Mouse (Mus musculus): ENCODE measurements around the gene Ccrl2. TPM values are rescaled to one million over a fixed set of nuclear protein-coding genes. Genes with fewer than 3 reads are reported as not detected.

Gene Ccrl2
- polyA plus RNA-seq, 1 experiment from 2014 or later: 2.8 TPM

- H3K9me3 ChIP-seq: no peaks in the 10 kb centered on the region
- no peak overlapping the region for H3K27ac ChIP-seq (replicated peaks)
- H3K4me3 ChIP-seq: no peak overlapping the region
- ATAC-seq (ENCODE audit: extremely low read depth, insufficient number of reproducible peaks, low FRiP score, low TSS enrichment): no peak
- H3K4me1 ChIP-seq: peaks cover 6% of the 10 kb centered on the region
- no peak overlapping the region for H3K9ac ChIP-seq
- H3K36me3 ChIP-seq: no peaks in the 10 kb centered on the region
- H3K4me2 ChIP-seq: no peak overlapping the region
- no peaks in the 10 kb centered on the region for H3K27me3 ChIP-seq (replicated peaks)
- WGBS: 75% methylated on average over 10 of the region's 10 CpGs
Measured at GRCm38 (mm10) chr9:111026791-111027190, 30.5 kb downstream of the Ccrl2 start.

- Histone ChIP-seq H3K4me3 (no peak within 1 kb of the TSS), H3K4me1 (no peaks in the 10 kb centered on the region), H3K36me3 (no peaks in the 10 kb centered on the region), H3K9ac (no peak within 1 kb of the TSS), H3K27me3 (replicated peaks) (no peaks in the 10 kb centered on the region), H3K27ac (replicated peaks) (no peak within 1 kb of the TSS), H3K9me3 (no peaks in the 10 kb centered on the region), H3K4me2 (no peak within 1 kb of the TSS)
- WGBS: 67% methylated on average over 5 of the region's 5 CpGs
- no peak for ATAC-seq (ENCODE audit: extremely low read depth, insufficient number of reproducible peaks, low FRiP score, low TSS enrichment)
Measured at GRCm38 (mm10) chr9:111019022-111019421, 38.3 kb downstream of the Ccrl2 start, which contains the start of gene Ltf. Gene Ltf, plus strand, starts transcription at chr9:111019271.

GRCm38 (mm10) chr9:111015658-111016057 is 41.7 kb downstream of the Ccrl2 start:
- ATAC-seq (ENCODE audit: extremely low read depth, insufficient number of reproducible peaks, low FRiP score, low TSS enrichment): no peak
- H3K27me3 ChIP-seq (replicated peaks): no peaks in the 10 kb centered on the region
- no peaks in the 10 kb centered on the region for H3K9me3 ChIP-seq
- H3K9ac ChIP-seq: no peak overlapping the region
- no peak overlapping the region for H3K4me2 ChIP-seq
- H3K36me3 ChIP-seq: no peaks in the 10 kb centered on the region
- H3K27ac ChIP-seq (replicated peaks): no peak overlapping the region
- WGBS: 87% methylated on average over 4 of the region's 4 CpGs
- no peak overlapping the region for H3K4me3 ChIP-seq
- H3K4me1 ChIP-seq: peaks cover 16% of the 10 kb centered on the region

- WGBS: 61% methylated on average over 3 of the region's 3 CpGs
- H3K9ac ChIP-seq: no peak overlapping the region
- H3K9me3 ChIP-seq: no peaks in the 10 kb centered on the region
- no peak overlapping the region for H3K4me3 ChIP-seq
- H3K27me3 ChIP-seq (replicated peaks): no peaks in the 10 kb centered on the region
- H3K4me2 ChIP-seq: no peak overlapping the region
- no peak for ATAC-seq (ENCODE audit: extremely low read depth, insufficient number of reproducible peaks, low FRiP score, low TSS enrichment)
- H3K27ac ChIP-seq (replicated peaks): no peak overlapping the region
- no peaks in the 10 kb centered on the region for H3K36me3 ChIP-seq
- H3K4me1 ChIP-seq: peaks cover 16% of the 10 kb centered on the region
Measured at GRCm38 (mm10) chr9:111012041-111012440, 45.3 kb downstream of the Ccrl2 start.

GRCm38 (mm10) chr9:111011550-111011949 is 45.8 kb downstream of the Ccrl2 start:
- no peak for ATAC-seq (ENCODE audit: extremely low read depth, insufficient number of reproducible peaks, low FRiP score, low TSS enrichment)
- H3K4me2 ChIP-seq: no peak overlapping the region
- no peak overlapping the region for H3K27ac ChIP-seq (replicated peaks)
- WGBS: 72% methylated on average over 9 of the region's 9 CpGs
- no peak overlapping the region for H3K9ac ChIP-seq
- H3K27me3 ChIP-seq (replicated peaks): no peaks in the 10 kb centered on the region
- no peak overlapping the region for H3K4me3 ChIP-seq
- H3K9me3 ChIP-seq: no peaks in the 10 kb centered on the region
- peaks cover 16% of the 10 kb centered on the region for H3K4me1 ChIP-seq
- no peaks in the 10 kb centered on the region for H3K36me3 ChIP-seq

- WGBS: 68% methylated on average over 3 of the region's 3 CpGs
- Histone ChIP-seq H3K27me3 (replicated peaks) (no peaks in the 10 kb centered on the region), H3K4me2 (no peak overlapping the region), H3K9me3 (no peaks in the 10 kb centered on the region), H3K4me3 (no peak overlapping the region), H3K4me1 (peaks cover 16% of the 10 kb centered on the region), H3K36me3 (no peaks in the 10 kb centered on the region), H3K9ac (no peak overlapping the region), H3K27ac (replicated peaks) (no peak overlapping the region)
- ATAC-seq (ENCODE audit: extremely low read depth, insufficient number of reproducible peaks, low FRiP score, low TSS enrichment): no peak
Measured at GRCm38 (mm10) chr9:111009763-111010162, 47.6 kb downstream of the Ccrl2 start.

GRCm38 (mm10) chr9:111006544-111006943 is 50.8 kb downstream of the Ccrl2 start:
- no peaks in the 10 kb centered on the region for H3K9me3 ChIP-seq
- H3K27ac ChIP-seq (replicated peaks): no peak overlapping the region
- no peak overlapping the region for H3K9ac ChIP-seq
- no peaks in the 10 kb centered on the region for H3K36me3 ChIP-seq
- WGBS: 88% methylated on average over 2 of the region's 2 CpGs
- H3K4me1 ChIP-seq: no peaks in the 10 kb centered on the region
- H3K4me2 ChIP-seq: no peak overlapping the region
- no peaks in the 10 kb centered on the region for H3K27me3 ChIP-seq (replicated peaks)
- no peak for ATAC-seq (ENCODE audit: extremely low read depth, insufficient number of reproducible peaks, low FRiP score, low TSS enrichment)
- no peak overlapping the region for H3K4me3 ChIP-seq

Other genes with a start within 250 kb of the Ccrl2 start
- gene Prss44, start 243.5 kb downstream of the Ccrl2 start, polyA plus RNA-seq (2015; fragmentation: Nextera tagmentation; extraction: Ambion mirVana): not detected in 2 replicates
- gene Prss43, start 230.8 kb downstream of the Ccrl2 start, polyA plus RNA-seq (2015; fragmentation: Nextera tagmentation; extraction: Ambion mirVana): not detected in 2 replicates
- not detected in 2 replicates for gene Prss45, start 222.9 kb downstream of the Ccrl2 start, polyA plus RNA-seq (2015; fragmentation: Nextera tagmentation; extraction: Ambion mirVana)
- gene Prss46, start 213.0 kb downstream of the Ccrl2 start, polyA plus RNA-seq (2015; fragmentation: Nextera tagmentation; extraction: Ambion mirVana): not detected in 2 replicates
- 0.13 and 0.56 TPM in 2 replicates for gene Prss50, start 199.6 kb downstream of the Ccrl2 start, polyA plus RNA-seq (2015; fragmentation: Nextera tagmentation; extraction: Ambion mirVana)
- gene Als2cl, start 177.6 kb downstream of the Ccrl2 start, polyA plus RNA-seq (2015; fragmentation: Nextera tagmentation; extraction: Ambion mirVana): 0.88 and 0.97 TPM in 2 replicates
- 0.16 and 0.20 TPM in 2 replicates for gene Tmie, start 177.4 kb downstream of the Ccrl2 start, polyA plus RNA-seq (2015; fragmentation: Nextera tagmentation; extraction: Ambion mirVana)
- gene Fam240a, start 140.7 kb downstream of the Ccrl2 start, polyA plus RNA-seq (2015; fragmentation: Nextera tagmentation; extraction: Ambion mirVana): not detected in 2 replicates
- gene Tdgf1, start 111.4 kb downstream of the Ccrl2 start, polyA plus RNA-seq (2015; fragmentation: Nextera tagmentation; extraction: Ambion mirVana): not detected in 2 replicates
- 2.3 and 2.6 TPM in 2 replicates for gene Lrrc2, start 106.0 kb downstream of the Ccrl2 start, polyA plus RNA-seq (2015; fragmentation: Nextera tagmentation; extraction: Ambion mirVana)
- 0.05 and 0.57 TPM in 2 replicates for gene Rtp3, start 66.9 kb downstream of the Ccrl2 start, polyA plus RNA-seq (2015; fragmentation: Nextera tagmentation; extraction: Ambion mirVana)
- 1.1 TPM in 2 replicates for gene Ltf, start 38.2 kb downstream of the Ccrl2 start, polyA plus RNA-seq (2015; fragmentation: Nextera tagmentation; extraction: Ambion mirVana)
- 53.0 and 56.4 TPM in 2 replicates for gene Lrrfip2, start 60.1 kb upstream of the Ccrl2 start, polyA plus RNA-seq (2015; fragmentation: Nextera tagmentation; extraction: Ambion mirVana)
- 33.3 and 35.2 TPM in 2 replicates for gene Mlh1, start 214.3 kb upstream of the Ccrl2 start, polyA plus RNA-seq (2015; fragmentation: Nextera tagmentation; extraction: Ambion mirVana)
- 17.3 and 17.6 TPM in 2 replicates for gene Epm2aip1, start 214.4 kb upstream of the Ccrl2 start, polyA plus RNA-seq (2015; fragmentation: Nextera tagmentation; extraction: Ambion mirVana)

All from heart, embryonic 13.5 days (tissue).